Mouse (Mus musculus): Measurements from ENCODE around the gene Pdhb. TPM values are rescaled to one million over a fixed set of nuclear protein-coding genes. Genes with fewer than 3 reads are reported as not detected.

Pdhb gene
- polyA plus RNA-seq (2014; fragmentation: Nextera tagmentation; extraction: Ambion mirVana) = 184 and 200 TPM in 2 replicates

DNA sequence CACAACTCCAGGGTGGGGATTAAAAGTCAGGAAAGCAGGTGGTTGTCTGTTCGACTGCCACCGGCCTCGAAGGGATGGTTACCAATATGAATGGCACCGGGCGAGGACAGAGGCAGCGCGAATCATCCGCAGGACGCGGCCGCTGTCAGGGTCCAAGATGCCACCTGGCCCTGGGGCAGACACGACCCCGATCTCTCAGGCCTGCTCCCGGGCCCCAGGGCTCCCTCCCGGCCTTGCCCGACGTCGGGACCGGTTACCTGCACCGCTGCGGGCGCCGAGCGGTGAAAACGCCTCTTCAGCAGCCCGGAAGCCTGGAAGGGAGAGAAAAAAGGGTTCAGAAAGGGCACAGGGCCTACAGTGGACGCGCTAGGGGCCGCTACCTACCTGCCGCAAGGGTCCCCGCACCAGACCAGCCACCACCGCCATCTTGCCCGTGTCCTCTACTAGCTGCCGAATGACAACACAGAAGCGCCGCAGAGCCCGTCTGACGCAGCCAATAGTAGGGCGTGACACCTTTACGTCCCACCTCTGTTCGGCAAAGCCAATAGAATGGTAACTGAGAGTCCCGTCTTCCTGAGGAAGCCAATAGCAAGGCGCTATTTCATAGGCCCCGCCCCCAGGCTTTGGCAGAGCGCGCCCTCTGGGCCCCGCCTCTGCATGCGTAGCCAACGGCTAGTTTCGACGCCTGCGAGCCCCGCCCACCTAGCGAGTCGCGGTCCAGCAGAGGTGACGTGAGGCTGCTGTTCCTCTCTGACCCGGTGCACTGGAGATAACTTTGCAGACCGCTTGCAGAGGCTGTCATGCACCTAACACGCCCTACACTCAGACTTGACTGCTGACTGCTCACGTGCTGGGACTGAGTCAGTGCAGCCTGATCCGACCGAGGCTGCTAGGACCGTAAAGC lies at the start of gene Pdhb:
Gene Pdhb, minus strand, starts transcription at position 519 of the 904 bp plus-strand sequence.
- Histone ChIP-seq H3K4me3 (ENCODE audit: low read depth, low read length) (peak within 1 kb of the TSS; percentile 84), H3K27me3 (replicated peaks; ENCODE audit: control insufficient read depth, insufficient read depth, low read length) (no peaks in the 10 kb centered on the region), H3K36me3 (ENCODE audit: control insufficient read depth, insufficient read depth, low read length) (peaks cover 30% of the 10 kb centered on the region), H3K9me3 (ENCODE audit: control insufficient read depth, low read length) (no peaks in the 10 kb centered on the region), H3K4me1 (replicated peaks; ENCODE audit: control insufficient read depth, insufficient read depth, low read length) (peaks cover 4% of the 10 kb centered on the region; the same call in 1 of the 2 replicates), H3K9ac (ENCODE audit: low read length) (peak within 1 kb of the TSS; percentile 89), H3K4me2 (ENCODE audit: low read length) (peak within 1 kb of the TSS; percentile 65), H3K27ac (ENCODE audit: low read depth) (peak within 1 kb of the TSS; percentile 18)
- DNase-seq (ENCODE audit: low spot score) = peak; percentile 95
- WGBS = under 1% methylated on average over 64 of the region's 64 CpGs
- peak; percentile 99 for ATAC-seq (replicated peaks; ENCODE audit: low FRiP score, low TSS enrichment, low read depth)

DNA sequence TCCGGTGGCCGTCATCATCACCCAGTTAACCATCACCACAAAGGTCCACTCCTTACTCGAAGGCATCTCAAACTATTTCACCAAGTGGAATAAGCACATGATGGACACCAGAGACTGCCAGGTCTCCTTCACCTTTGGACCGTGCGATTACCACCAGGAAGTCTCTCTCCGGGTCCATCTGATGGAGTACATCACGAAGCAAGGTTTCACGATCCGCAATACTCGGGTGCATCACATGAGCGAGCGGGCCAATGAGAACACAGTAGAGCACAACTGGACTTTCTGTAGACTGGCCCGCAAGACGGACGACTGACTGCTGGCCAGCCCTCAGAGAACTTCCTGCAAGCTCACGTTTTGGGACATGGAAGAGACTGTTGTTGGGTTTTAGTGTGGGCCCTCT lies 49.7 kb upstream of the Pdhb start:
- no peak for ATAC-seq (replicated peaks; ENCODE audit: low FRiP score, low TSS enrichment, low read depth)
- WGBS = 94% methylated on average over 16 of the region's 16 CpGs

DNA sequence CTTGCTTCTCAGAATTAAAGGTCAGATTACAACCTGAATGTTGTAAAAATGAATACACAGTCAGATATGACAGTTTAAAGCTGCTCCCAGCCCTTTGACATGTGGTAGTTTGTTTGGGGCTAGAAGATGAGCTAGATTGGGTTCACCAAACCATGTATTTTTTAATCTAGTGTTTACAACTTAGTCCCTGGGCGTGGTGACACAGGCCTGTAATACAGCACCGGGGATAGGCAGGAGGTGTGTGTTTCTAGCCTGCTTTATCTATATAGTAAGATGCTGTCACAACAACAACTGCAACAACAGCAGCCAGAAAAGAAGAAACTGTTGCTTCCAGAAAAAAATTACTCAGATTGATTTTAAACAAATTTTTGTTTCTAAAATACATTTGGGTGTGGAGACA lies 48.1 kb upstream of the Pdhb start:
- no peak overlapping the region for H3K4me2 ChIP-seq (ENCODE audit: low read length)
- WGBS = 94% methylated on average over 2 of the region's 2 CpGs
- no peak for ATAC-seq (replicated peaks; ENCODE audit: low FRiP score, low TSS enrichment, low read depth)

More for the DNA sequence above, 49.7 kb upstream of the Pdhb start:
- Histone ChIP-seq H3K9me3 (ENCODE audit: control insufficient read depth, low read length) (no peaks in the 10 kb centered on the region), H3K27ac (ENCODE audit: low read depth) (no peak overlapping the region), H3K4me1 (replicated peaks; ENCODE audit: control insufficient read depth, insufficient read depth, low read length) (no peaks in the 10 kb centered on the region), H3K27me3 (replicated peaks; ENCODE audit: control insufficient read depth, insufficient read depth, low read length) (no peaks in the 10 kb centered on the region), H3K4me2 (ENCODE audit: low read length) (no peak overlapping the region), H3K4me3 (ENCODE audit: low read depth, low read length) (no peak overlapping the region), H3K36me3 (ENCODE audit: control insufficient read depth, insufficient read depth, low read length) (peaks cover 16% of the 10 kb centered on the region), H3K9ac (ENCODE audit: low read length) (no peak overlapping the region)
- DNase-seq (ENCODE audit: low spot score) = no peak

DNA sequence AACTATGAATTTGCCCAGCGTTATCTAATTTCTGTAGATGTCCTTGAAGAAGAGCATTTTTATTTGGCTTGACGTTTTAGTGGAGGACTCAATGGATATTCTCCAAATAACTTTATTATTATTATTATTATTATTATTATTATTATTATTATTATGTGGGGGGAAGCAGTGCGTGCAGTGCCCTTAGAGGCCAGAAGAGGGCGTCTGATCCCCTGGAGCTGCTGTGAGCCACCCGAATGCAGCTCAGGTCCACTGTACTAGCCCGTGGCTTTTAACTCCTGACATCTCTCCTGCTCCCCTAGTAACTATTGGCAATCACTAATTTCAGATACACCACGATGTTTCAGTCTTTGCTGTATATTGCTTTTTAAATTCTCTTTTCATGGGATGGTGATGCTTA lies 47.5 kb upstream of the Pdhb start:
- H3K36me3 ChIP-seq (ENCODE audit: control insufficient read depth, insufficient read depth, low read length) = peaks cover 16% of the 10 kb centered on the region
- ATAC-seq (replicated peaks; ENCODE audit: low FRiP score, low TSS enrichment, low read depth) (no peak), DNase-seq (ENCODE audit: low spot score) (no peak)
- 74% methylated on average over 7 of the region's 7 CpGs for WGBS
- H3K4me1 ChIP-seq (replicated peaks; ENCODE audit: control insufficient read depth, insufficient read depth, low read length) = peaks cover 5% of the 10 kb centered on the region
- H3K9me3 ChIP-seq (ENCODE audit: control insufficient read depth, low read length) = no peaks in the 10 kb centered on the region
- H3K9ac ChIP-seq (ENCODE audit: low read length) = no peak overlapping the region
- no peak overlapping the region for H3K4me2 ChIP-seq (ENCODE audit: low read length)
- no peak overlapping the region for H3K27ac ChIP-seq (ENCODE audit: low read depth)
- no peaks in the 10 kb centered on the region for H3K27me3 ChIP-seq (replicated peaks; ENCODE audit: control insufficient read depth, insufficient read depth, low read length)
- no peak overlapping the region for H3K4me3 ChIP-seq (ENCODE audit: low read depth, low read length)

More for the DNA sequence above, 48.1 kb upstream of the Pdhb start:
- DNase-seq (ENCODE audit: low spot score) = no peak
- no peaks in the 10 kb centered on the region for H3K9me3 ChIP-seq (ENCODE audit: control insufficient read depth, low read length)
- no peak overlapping the region for H3K9ac ChIP-seq (ENCODE audit: low read length)
- H3K27ac ChIP-seq (ENCODE audit: low read depth) = no peak overlapping the region
- no peaks in the 10 kb centered on the region; the same call in 1 of the 2 replicates for H3K4me1 ChIP-seq (replicated peaks; ENCODE audit: control insufficient read depth, insufficient read depth, low read length)
- H3K4me3 ChIP-seq (ENCODE audit: low read depth, low read length) = no peak overlapping the region
- no peaks in the 10 kb centered on the region for H3K27me3 ChIP-seq (replicated peaks; ENCODE audit: control insufficient read depth, insufficient read depth, low read length)
- peaks cover 16% of the 10 kb centered on the region for H3K36me3 ChIP-seq (ENCODE audit: control insufficient read depth, insufficient read depth, low read length)

DNA sequence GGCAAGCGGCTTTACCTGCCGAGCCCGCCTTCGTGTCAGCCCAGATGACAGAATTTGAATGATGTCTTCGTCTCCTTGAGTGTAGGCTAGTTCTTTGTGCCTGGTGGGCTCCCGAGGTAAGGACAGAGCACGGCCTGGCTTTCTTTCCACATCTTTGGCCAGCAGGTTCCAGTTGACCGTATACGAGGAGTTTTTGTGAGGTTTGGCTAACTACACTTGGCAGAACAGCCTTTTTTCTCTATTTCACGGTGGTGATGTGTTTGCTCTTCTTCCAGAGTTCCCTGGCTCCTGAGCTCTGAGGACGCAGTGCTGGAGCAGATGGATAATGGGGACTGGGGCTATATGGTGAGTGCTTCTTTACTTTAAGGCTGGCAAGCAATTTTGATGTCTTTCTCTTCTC lies 47.1 kb upstream of the Pdhb start:
- H3K27me3 ChIP-seq (replicated peaks; ENCODE audit: control insufficient read depth, insufficient read depth, low read length) = no peaks in the 10 kb centered on the region
- no peak overlapping the region for H3K9ac ChIP-seq (ENCODE audit: low read length)
- no peaks in the 10 kb centered on the region for H3K9me3 ChIP-seq (ENCODE audit: control insufficient read depth, low read length)
- 81% methylated on average over 11 of the region's 11 CpGs for WGBS
- H3K4me2 ChIP-seq (ENCODE audit: low read length) = no peak overlapping the region
- peaks cover 16% of the 10 kb centered on the region for H3K36me3 ChIP-seq (ENCODE audit: control insufficient read depth, insufficient read depth, low read length)
- no peak for DNase-seq (ENCODE audit: low spot score)
- peaks cover 9% of the 10 kb centered on the region for H3K4me1 ChIP-seq (replicated peaks; ENCODE audit: control insufficient read depth, insufficient read depth, low read length)
- ATAC-seq (replicated peaks; ENCODE audit: low FRiP score, low TSS enrichment, low read depth) = no peak
- H3K27ac ChIP-seq (ENCODE audit: low read depth) = no peak overlapping the region
- H3K4me3 ChIP-seq (ENCODE audit: low read depth, low read length) = no peak overlapping the region

DNA sequence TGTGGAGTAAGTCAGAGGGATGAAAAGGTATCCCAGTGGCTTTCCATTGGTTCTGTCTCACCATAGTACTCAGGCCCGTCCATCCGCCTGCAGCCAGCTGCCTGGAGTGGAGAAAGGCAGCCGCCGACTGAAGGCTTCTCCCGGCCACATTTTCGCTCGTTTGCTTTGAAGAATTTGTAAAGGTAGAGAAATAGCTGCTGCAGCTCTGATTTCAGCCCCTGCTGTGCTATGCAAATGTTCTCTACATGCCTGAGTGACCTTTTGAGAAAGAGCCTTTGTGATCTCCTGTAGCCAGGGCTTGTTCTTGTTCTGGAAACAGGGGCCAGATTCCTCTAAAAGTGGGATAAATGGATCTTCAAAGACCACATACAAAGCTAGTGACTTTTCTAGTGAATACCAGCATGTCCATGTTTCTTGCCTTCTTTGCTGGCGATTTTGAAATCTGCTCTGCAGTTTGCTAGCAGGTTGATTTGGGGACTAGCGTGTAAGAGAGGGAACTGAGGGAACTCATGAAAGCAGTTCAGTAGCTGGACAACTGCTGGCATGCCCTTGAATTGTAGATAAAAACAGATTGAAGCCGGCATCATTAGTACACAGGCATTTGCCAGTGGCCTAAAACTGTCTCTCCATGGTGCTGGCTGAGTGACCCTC lies 46.0 kb upstream of the Pdhb start:
- Histone ChIP-seq H3K4me1 (replicated peaks; ENCODE audit: control insufficient read depth, insufficient read depth, low read length) (peaks cover 10% of the 10 kb centered on the region), H3K4me3 (ENCODE audit: low read depth, low read length) (no peak overlapping the region), H3K4me2 (ENCODE audit: low read length) (no peak overlapping the region), H3K9ac (ENCODE audit: low read length) (no peak overlapping the region), H3K9me3 (ENCODE audit: control insufficient read depth, low read length) (no peaks in the 10 kb centered on the region), H3K36me3 (ENCODE audit: control insufficient read depth, insufficient read depth, low read length) (peaks cover 12% of the 10 kb centered on the region), H3K27ac (ENCODE audit: low read depth) (no peak overlapping the region), H3K27me3 (replicated peaks; ENCODE audit: control insufficient read depth, insufficient read depth, low read length) (no peaks in the 10 kb centered on the region)
- WGBS = 52% methylated on average over 10 of the region's 10 CpGs
- DNase-seq (ENCODE audit: low spot score) (no peak), ATAC-seq (replicated peaks; ENCODE audit: low FRiP score, low TSS enrichment, low read depth) (no peak)

DNA sequence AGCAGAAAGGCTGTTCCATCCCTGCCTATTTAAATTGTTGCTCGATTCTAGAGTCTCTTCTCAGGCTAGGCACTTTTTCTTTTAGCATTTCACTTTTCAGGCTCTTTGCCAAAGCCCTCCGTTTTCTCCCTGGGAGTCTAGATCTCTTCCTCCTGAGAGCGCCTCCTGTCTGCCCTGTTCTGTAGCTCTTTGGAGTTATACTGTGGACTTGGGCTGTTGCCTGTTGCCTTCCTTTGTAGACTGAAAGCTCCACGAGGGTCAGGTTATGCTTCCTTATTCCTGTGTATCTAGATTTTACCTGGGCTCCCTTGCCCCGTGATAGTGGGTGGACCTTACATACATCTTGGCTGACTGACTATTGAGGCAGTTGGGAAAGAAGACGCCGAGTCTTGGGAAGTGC lies 45.4 kb upstream of the Pdhb start:
- H3K27ac ChIP-seq (ENCODE audit: low read depth) = no peak overlapping the region
- no peaks in the 10 kb centered on the region for H3K27me3 ChIP-seq (replicated peaks; ENCODE audit: control insufficient read depth, insufficient read depth, low read length)
- H3K36me3 ChIP-seq (ENCODE audit: control insufficient read depth, insufficient read depth, low read length) = peaks cover 12% of the 10 kb centered on the region
- no peak overlapping the region for H3K9ac ChIP-seq (ENCODE audit: low read length)
- WGBS = 72% methylated on average over 7 of the region's 7 CpGs
- DNase-seq (ENCODE audit: low spot score) (no peak), ATAC-seq (replicated peaks; ENCODE audit: low FRiP score, low TSS enrichment, low read depth) (no peak)
- H3K9me3 ChIP-seq (ENCODE audit: control insufficient read depth, low read length) = no peaks in the 10 kb centered on the region
- H3K4me2 ChIP-seq (ENCODE audit: low read length) = no peak overlapping the region
- peaks cover 10% of the 10 kb centered on the region for H3K4me1 ChIP-seq (replicated peaks; ENCODE audit: control insufficient read depth, insufficient read depth, low read length)
- no peak overlapping the region for H3K4me3 ChIP-seq (ENCODE audit: low read depth, low read length)

DNA sequence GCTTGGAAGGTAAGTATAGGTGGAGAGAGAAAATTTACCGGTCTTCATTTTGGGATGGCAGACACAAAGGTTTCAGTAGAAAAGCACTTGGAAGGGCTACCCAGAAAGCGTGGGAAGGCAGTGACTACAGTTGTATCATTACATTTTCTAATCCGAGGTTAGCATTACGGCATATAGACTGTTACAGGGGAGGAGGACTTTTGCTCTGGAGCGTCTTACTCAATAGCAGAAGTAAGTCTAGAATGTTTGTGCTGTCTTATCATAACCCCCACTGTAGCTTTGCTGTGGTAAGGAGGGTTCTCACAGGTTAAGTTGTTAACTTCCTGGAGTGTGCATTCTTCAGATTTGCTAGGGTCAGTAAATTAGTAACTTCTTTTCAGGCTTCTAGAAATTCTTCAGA lies 43.3 kb upstream of the Pdhb start:
- Histone ChIP-seq H3K27ac (ENCODE audit: low read depth) (no peak overlapping the region), H3K4me2 (ENCODE audit: low read length) (no peak overlapping the region), H3K4me1 (replicated peaks; ENCODE audit: control insufficient read depth, insufficient read depth, low read length) (peaks cover 10% of the 10 kb centered on the region), H3K27me3 (replicated peaks; ENCODE audit: control insufficient read depth, insufficient read depth, low read length) (no peaks in the 10 kb centered on the region), H3K9me3 (ENCODE audit: control insufficient read depth, low read length) (no peaks in the 10 kb centered on the region), H3K9ac (ENCODE audit: low read length) (no peak overlapping the region), H3K36me3 (ENCODE audit: control insufficient read depth, insufficient read depth, low read length) (no peaks in the 10 kb centered on the region), H3K4me3 (ENCODE audit: low read depth, low read length) (no peak overlapping the region)
- ATAC-seq (replicated peaks; ENCODE audit: low FRiP score, low TSS enrichment, low read depth) (no peak), DNase-seq (ENCODE audit: low spot score) (no peak)
- WGBS = 70% methylated on average over 5 of the region's 5 CpGs

Data from intestine, embryonic 14.5 days (tissue).